8 mouse cellular contexts compared by ENCODE assay signal in the genomic region with DNA sequence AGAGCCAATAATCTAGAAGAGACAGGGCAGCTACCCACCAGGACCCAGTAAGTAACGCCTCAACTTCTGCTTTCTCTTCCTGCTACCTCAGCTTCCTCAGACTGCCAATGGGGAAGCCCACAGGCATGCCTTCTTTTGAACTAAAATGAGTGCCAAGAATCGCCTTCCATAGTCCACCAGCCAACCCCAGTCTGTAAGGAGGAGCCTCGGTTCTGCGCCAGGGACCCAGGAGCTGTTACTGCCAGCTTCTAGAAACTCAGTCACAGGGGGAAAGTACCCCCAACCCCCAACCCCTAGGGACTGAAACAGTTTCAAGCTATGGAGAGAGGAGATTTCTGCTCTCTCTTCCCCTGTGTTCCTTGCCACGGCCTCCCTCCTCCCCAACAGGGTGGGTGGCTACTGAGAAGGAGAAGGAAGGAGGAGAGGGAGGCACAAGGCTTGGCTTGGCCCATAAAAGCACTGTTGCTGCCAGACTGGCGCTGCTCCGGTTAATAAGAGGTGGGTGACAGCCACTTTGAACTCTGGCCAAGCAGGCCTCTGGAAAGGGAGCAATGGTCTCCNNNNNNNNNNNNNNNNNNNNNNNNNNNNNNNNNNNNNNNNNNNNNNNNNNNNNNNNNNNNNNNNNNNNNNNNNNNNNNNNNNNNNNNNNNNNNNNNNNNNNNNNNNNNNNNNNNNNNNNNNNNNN. TPM values are rescaled to one million over a fixed set of nuclear protein-coding genes. Genes with fewer than 3 reads are reported as not detected.
DNase-seq lines count a peak whose midpoint lies in the region; ATAC-seq and TF ChIP-seq lines count a peak whose summit lies in the region.

No protein-coding gene starts in this region.

- TF ChIP-seq CTCF in ES-Bruce4 (IDR thresholded peaks at IDR 0.05; ENCODE audit: low read depth, low read length) = no peak
- TF ChIP-seq CTCF in embryonic fibroblast, embryonic 13.5 days (IDR thresholded peaks at IDR 0.05; ENCODE audit: borderline replicate concordance, insufficient read depth, low read length) = no peak
- TF ChIP-seq CTCF in lung, adult 2 months (IDR thresholded peaks at IDR 0.05; ENCODE audit: insufficient read depth, low read length) = no peak

- H3K9ac ChIP-seq in ES-Bruce4 (ENCODE audit: low read depth, poor library complexity, severe bottlenecking) = peak overlapping the region; percentile 41
- H3K9ac ChIP-seq in hindbrain, embryonic 15.5 days = peak overlapping the region; percentile 43; the same call in 1 of the 2 replicates

- peak; percentile 20; the same call in 1 of the 2 replicates for ATAC-seq in hindbrain, embryonic 15.5 days (ENCODE audit: low FRiP score, low read depth)
- peak; percentile 62 for ATAC-seq in neutrophil, adult 5-6 weeks (ENCODE audit: extremely low read depth, insufficient number of reproducible peaks, low FRiP score, poor library complexity, severe bottlenecking)

- H3K27me3 ChIP-seq in ES-Bruce4 (ENCODE audit: control insufficient read depth, insufficient read depth, low read length, poor library complexity, severe bottlenecking) = no peaks in the 10 kb centered on the region
- no peaks in the 10 kb centered on the region for H3K27me3 ChIP-seq in hindbrain, embryonic 15.5 days

- TF ChIP-seq POLR2A in ES-Bruce4 (IDR thresholded peaks at IDR 0.05; ENCODE audit: insufficient read depth, low read length) = no peak
- no peak for TF ChIP-seq POLR2A in embryonic fibroblast, embryonic 13.5 days (IDR thresholded peaks at IDR 0.05; ENCODE audit: low read depth, low read length)
- no peak for TF ChIP-seq POLR2A in lung, adult 2 months (IDR thresholded peaks at IDR 0.05; ENCODE audit: borderline replicate concordance, extremely low read depth, low read depth, low read length)

- H3K9me3 ChIP-seq in ES-Bruce4 (replicated peaks; ENCODE audit: control insufficient read depth, insufficient read depth, low read length, poor library complexity, severe bottlenecking) = no peaks in the 10 kb centered on the region
- no peaks in the 10 kb centered on the region for H3K9me3 ChIP-seq in hindbrain, embryonic 15.5 days

- H3K4me2 ChIP-seq in hindbrain, embryonic 15.5 days = peak overlapping the region; percentile 81

- DNase-seq in adrenal gland, postnatal 10 days = peak; percentile 66
- DNase-seq in adrenal gland, adult 18-20 months (ENCODE audit: low spot score in 2 of 2) = no peak
- DNase-seq in lung, adult 2 months = peak; percentile 71
- DNase-seq in yolk sac, embryonic 10.5 days (ENCODE audit: low spot score) = no peak

- H3K4me1 ChIP-seq in ES-Bruce4 (ENCODE audit: control insufficient read depth, insufficient read depth, low read length) = no peaks in the 10 kb centered on the region
- H3K4me1 ChIP-seq in embryonic fibroblast, embryonic 13.5 days (ENCODE audit: control insufficient read depth, insufficient read depth, low read length) = no peaks in the 10 kb centered on the region
- peaks cover 30% of the 10 kb centered on the region for H3K4me1 ChIP-seq in hindbrain, embryonic 15.5 days (replicated peaks)
- peaks cover 11% of the 10 kb centered on the region; the same call in 1 of the 2 replicates for H3K4me1 ChIP-seq in lung, adult 2 months (ENCODE audit: control insufficient read depth, insufficient read depth, low read length)

- 53% methylated on average over 7 of the region's 7 CpGs for WGBS in hindbrain, embryonic 15.5 days
- 36% methylated on average over 7 of the region's 7 CpGs for WGBS in lung, adult 2 months

- TF ChIP-seq EP300 in ES-Bruce4 (IDR thresholded peaks at IDR 0.05; ENCODE audit: insufficient read depth, low read depth, low read length) = no peak

- H3K4me3 ChIP-seq in ES-Bruce4 (ENCODE audit: low read depth, low read length) = no peak overlapping the region
- H3K4me3 ChIP-seq in embryonic fibroblast, embryonic 13.5 days (ENCODE audit: insufficient read depth, low read length) = no peak overlapping the region
- H3K4me3 ChIP-seq in hindbrain, embryonic 15.5 days = peak overlapping the region; percentile 76; the same call in 1 of the 2 replicates
- H3K4me3 ChIP-seq in lung, adult 2 months (replicated peaks; ENCODE audit: extremely low read depth, low read depth, low read length) = no peak overlapping the region

- no peaks in the 10 kb centered on the region for H3K36me3 ChIP-seq in ES-Bruce4 (ENCODE audit: control insufficient read depth, insufficient read depth, low read length, poor library complexity, severe bottlenecking)
- H3K36me3 ChIP-seq in hindbrain, embryonic 15.5 days = no peaks in the 10 kb centered on the region

- H3K27ac ChIP-seq in ES-Bruce4 (ENCODE audit: insufficient read depth, low read length) = no peak overlapping the region
- peak overlapping the region; percentile 55 for H3K27ac ChIP-seq in embryonic fibroblast, embryonic 13.5 days (ENCODE audit: insufficient read depth, low read length)
- H3K27ac ChIP-seq in hindbrain, embryonic 15.5 days (replicated peaks) = peak overlapping the region; percentile 77

RNA-seq across cellular contexts. Expression of a gene that starts 0.9 kb away (rescaled TPM):
- 10 to 100 TPM; 78.9 to 90.4 TPM for total RNA-seq in adrenal gland, postnatal 10 days (2021)
- 10 to 100 TPM; 72.1 to 77.9 TPM for total RNA-seq in adrenal gland, adult 18-20 months (2021)
- 65.5 and 78.3 TPM in 2 replicates for polyA plus RNA-seq in ES-Bruce4 (2011; ENCODE audit: insufficient read depth, insufficient read length, low read depth, missing spikeins)
- 62.4 and 67.7 TPM in 2 replicates for polyA plus RNA-seq in embryonic fibroblast, embryonic 13.5 days (2011; ENCODE audit: insufficient read length, low read depth, missing spikeins)
- 336 and 347 TPM in 2 replicates for polyA plus RNA-seq in hindbrain, embryonic 15.5 days (2015; fragmentation: Nextera tagmentation; extraction: Ambion mirVana)
- polyA plus RNA-seq in lung, adult 2 months (2012; rRNA removed) = 47.1 and 53.9 TPM in 2 replicates
- 32.4 and 53.2 TPM in 2 replicates for total RNA-seq in neutrophil, adult 5-6 weeks (2017)

RNA-seq across cellular contexts. Expression of a gene that starts 1.5 kb away (rescaled TPM):
- total RNA-seq in adrenal gland, postnatal 10 days (2021) = 1 to 10 TPM; 4.6 to 7.4 TPM
- total RNA-seq in adrenal gland, adult 18-20 months (2021) = 1 to 10 TPM; 9.3 to 9.4 TPM
- 47.5 and 51.2 TPM in 2 replicates for polyA plus RNA-seq in ES-Bruce4 (2011; ENCODE audit: insufficient read depth, insufficient read length, low read depth, missing spikeins)
- 1.3 and 1.6 TPM in 2 replicates for polyA plus RNA-seq in embryonic fibroblast, embryonic 13.5 days (2011; ENCODE audit: insufficient read length, low read depth, missing spikeins)
- polyA plus RNA-seq in hindbrain, embryonic 15.5 days (2015; fragmentation: Nextera tagmentation; extraction: Ambion mirVana) = 12.3 and 12.5 TPM in 2 replicates
- polyA plus RNA-seq in lung, adult 2 months (2012; rRNA removed) = 26.5 and 27.1 TPM in 2 replicates
- 0.37 TPM in 1 of 2 replicates, not detected in the other for total RNA-seq in neutrophil, adult 5-6 weeks (2017)

RNA-seq across cellular contexts. Expression of a gene that starts 10.7 kb away (rescaled TPM):
- total RNA-seq in adrenal gland, postnatal 10 days (2021) = under 1 TPM; 0.33 to 0.58 TPM
- total RNA-seq in adrenal gland, adult 18-20 months (2021) = 1 to 10 TPM; 1.2 TPM
- polyA plus RNA-seq in ES-Bruce4 (2011; ENCODE audit: insufficient read depth, insufficient read length, low read depth, missing spikeins) = 0.43 TPM in 1 of 2 replicates, not detected in the other
- polyA plus RNA-seq in embryonic fibroblast, embryonic 13.5 days (2011; ENCODE audit: insufficient read length, low read depth, missing spikeins) = 0.48 and 0.51 TPM in 2 replicates
- 2.0 and 2.3 TPM in 2 replicates for polyA plus RNA-seq in hindbrain, embryonic 15.5 days (2015; fragmentation: Nextera tagmentation; extraction: Ambion mirVana)
- 6.8 and 10.1 TPM in 2 replicates for polyA plus RNA-seq in lung, adult 2 months (2012; rRNA removed)
- total RNA-seq in neutrophil, adult 5-6 weeks (2017) = not detected in 2 replicates

RNA-seq across cellular contexts. Expression of a gene that starts 11.4 kb away (rescaled TPM):
- 10 to 100 TPM in 1 of 2 experiments, 1 to 10 TPM in 1; 8.9 to 10.5 TPM for total RNA-seq in adrenal gland, postnatal 10 days (2021)
- total RNA-seq in adrenal gland, adult 18-20 months (2021) = 10 to 100 TPM in 1 of 2 experiments, 1 to 10 TPM in 1; 8.8 to 10.3 TPM
- polyA plus RNA-seq in ES-Bruce4 (2011; ENCODE audit: insufficient read depth, insufficient read length, low read depth, missing spikeins) = 1.1 TPM in 2 replicates
- polyA plus RNA-seq in embryonic fibroblast, embryonic 13.5 days (2011; ENCODE audit: insufficient read length, low read depth, missing spikeins) = 3.2 and 3.9 TPM in 2 replicates
- polyA plus RNA-seq in hindbrain, embryonic 15.5 days (2015; fragmentation: Nextera tagmentation; extraction: Ambion mirVana) = 47.1 and 51.8 TPM in 2 replicates
- polyA plus RNA-seq in lung, adult 2 months (2012; rRNA removed) = 10.7 and 15.5 TPM in 2 replicates
- 1.8 and 3.1 TPM in 2 replicates for total RNA-seq in neutrophil, adult 5-6 weeks (2017)

RNA-seq across cellular contexts. Expression of a gene that starts 12.5 kb away (rescaled TPM):
- total RNA-seq in adrenal gland, postnatal 10 days (2021) = 10 to 100 TPM in 1 of 2 experiments, 1 to 10 TPM in 1; 8.2 to 11.9 TPM
- 1 to 10 TPM; 7.5 to 9.2 TPM for total RNA-seq in adrenal gland, adult 18-20 months (2021)
- 1.4 and 2.0 TPM in 2 replicates for polyA plus RNA-seq in ES-Bruce4 (2011; ENCODE audit: insufficient read depth, insufficient read length, low read depth, missing spikeins)
- 1.5 and 2.7 TPM in 2 replicates for polyA plus RNA-seq in embryonic fibroblast, embryonic 13.5 days (2011; ENCODE audit: insufficient read length, low read depth, missing spikeins)
- polyA plus RNA-seq in hindbrain, embryonic 15.5 days (2015; fragmentation: Nextera tagmentation; extraction: Ambion mirVana) = 119 and 145 TPM in 2 replicates
- 2.3 and 2.4 TPM in 2 replicates for polyA plus RNA-seq in lung, adult 2 months (2012; rRNA removed)
- total RNA-seq in neutrophil, adult 5-6 weeks (2017) = 2.2 and 2.8 TPM in 2 replicates

Comparison
In these comparisons a context has a peak if more than half of its experiments do, and no peak if none do; other contexts are left out.
1. DNase-seq: peak in adrenal gland, postnatal 10 days (single experiment) and lung, adult 2 months (single experiment); none in adrenal gland, adult 18-20 months (0 of 2) and yolk sac, embryonic 10.5 days (single experiment).